Mouse (Mus musculus) neural tube, embryonic 13.5 days (tissue): ENCODE data around the gene Capn7. TPM values are rescaled to one million over a fixed set of nuclear protein-coding genes. Genes with fewer than 3 reads are reported as not detected.
A peak's percentile ranks its signal among the peaks of the same experiment; 100 is the strongest.

ENCODE experiments used
- ATAC-seq: fragments of 200-750 bp; cut with Nextera tagmentation; 2 replicates; pipeline ENCODE4 v1.8.0; 2017; ENCODE audit warnings: low read depth, mild to moderate bottlenecking, moderate TSS enrichment, moderate library complexity
- H3K27ac ChIP-seq: fragments of 300-500 bp; sonication (generic); replicated peaks from 2 replicates; pipeline ENCODE4 v1.5.1; 2015; ENCODE audit warnings: moderate library complexity, mild to moderate bottlenecking, inconsistent platforms
- H3K27me3 ChIP-seq: fragments of 300-500 bp; sonication (generic); 2 replicates; pipeline ENCODE4 v1.6.1; 2015; ENCODE audit warnings: mild to moderate bottlenecking, inconsistent platforms
- H3K36me3 ChIP-seq: fragments of 300-500 bp; sonication (generic); 2 replicates; pipeline ENCODE4 v1.6.1; 2015; ENCODE audit warnings: mild to moderate bottlenecking, inconsistent platforms
- H3K4me1 ChIP-seq: fragments of 300-500 bp; sonication (generic); replicated peaks from 2 replicates; pipeline ENCODE4 v1.6.1; 2015; ENCODE audit warnings: inconsistent platforms
- H3K4me2 ChIP-seq: fragments of 300-500 bp; sonication (generic); 2 replicates; pipeline ENCODE4 v1.6.1; 2015; ENCODE audit warnings: inconsistent platforms, mild to moderate bottlenecking, moderate library complexity
- H3K4me3 ChIP-seq: fragments of 300-500 bp; sonication (generic); 2 replicates; pipeline ENCODE4 v1.5.1; 2015; ENCODE audit warnings: mild to moderate bottlenecking, inconsistent platforms
- H3K9ac ChIP-seq: fragments of 300-500 bp; sonication (generic); 2 replicates; pipeline ENCODE4 v1.6.1; 2015; ENCODE audit warnings: moderate library complexity, mild to moderate bottlenecking, inconsistent platforms
- H3K9me3 ChIP-seq: fragments of 300-500 bp; sonication (generic); 2 replicates; pipeline ENCODE4 v1.6.1; 2016; ENCODE audit warnings: inconsistent platforms
- WGBS: fragments of 180-500 bp; shearing (Covaris S2); methylation state at CpG from one replicate; pipeline ENCODE4 v1.1.7; 2015; 5-methylcytosine and 5-hydroxymethylcytosine counted together
- polyA plus RNA-seq: library from polyadenylated mRNA; unstranded; fragments of >200 nt; fragmentation: Nextera tagmentation; extraction: Ambion mirVana; gene quantifications from 2 replicates; pipeline ENCODE4 v1.2.1, GENCODE M21; 2015

Gene Capn7
- 74.1 and 77.6 TPM in 2 replicates for polyA plus RNA-seq

DNA sequence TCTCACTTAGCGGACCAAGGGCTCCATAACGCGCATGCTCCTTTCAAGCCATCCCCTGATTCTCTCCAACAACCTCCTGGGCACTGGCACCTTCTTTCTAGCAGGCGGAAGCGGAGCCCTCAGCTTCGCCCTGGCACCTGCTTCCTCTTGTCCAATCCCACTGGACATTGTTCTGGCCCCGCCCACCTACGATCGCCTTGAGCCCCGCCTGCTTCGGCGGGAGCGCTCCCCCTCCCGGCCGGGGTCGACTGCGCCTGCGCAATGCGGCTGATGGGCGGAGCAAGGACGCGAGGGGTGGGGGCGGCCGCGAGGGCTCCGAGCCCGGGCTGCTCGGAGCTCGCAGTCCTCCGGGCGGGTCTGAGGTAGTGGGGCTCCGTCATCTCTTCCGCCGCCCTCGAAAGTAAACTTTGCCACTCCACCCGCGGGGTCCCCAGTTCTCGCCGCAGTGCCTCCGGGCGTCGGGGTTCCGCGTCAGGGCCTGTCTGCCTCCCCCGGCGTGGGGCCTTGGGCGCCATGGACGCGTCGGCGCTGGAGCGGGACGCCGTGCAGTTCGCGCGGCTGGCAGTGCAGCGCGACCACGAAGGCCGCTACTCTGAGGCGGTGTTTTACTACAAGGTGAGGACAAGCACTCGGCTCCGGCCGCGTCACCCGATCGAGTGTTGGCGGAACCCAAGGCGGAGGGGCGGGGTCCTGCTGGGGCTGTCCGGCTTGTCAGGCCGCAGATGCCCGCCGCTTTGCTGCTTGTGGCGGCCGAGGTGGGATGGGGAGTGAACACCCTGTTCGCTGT is at the start of gene Capn7:
Gene Capn7, plus strand, starts transcription at position 270 of the 787 bp plus-strand sequence.
- H3K4me3 ChIP-seq: peak within 1 kb of the TSS; percentile 82
- H3K4me2 ChIP-seq: peak within 1 kb of the TSS; percentile 78
- H3K36me3 ChIP-seq: peaks cover 14% of the 10 kb centered on the region
- H3K9ac ChIP-seq: peak within 1 kb of the TSS; percentile 86
- H3K4me1 ChIP-seq: peaks cover 26% of the 10 kb centered on the region
- ATAC-seq: peak; percentile 99
- no peaks in the 10 kb centered on the region for H3K9me3 ChIP-seq
- H3K27ac ChIP-seq: peak within 1 kb of the TSS; percentile 92
- 1% methylated on average over 78 of the region's 78 CpGs for WGBS
- no peaks in the 10 kb centered on the region for H3K27me3 ChIP-seq

- Histone ChIP-seq H3K36me3 (no peaks in the 10 kb centered on the region), H3K27me3 (no peaks in the 10 kb centered on the region), H3K4me3 (no peak overlapping the region), H3K4me1 (no peaks in the 10 kb centered on the region), H3K4me2 (no peak overlapping the region), H3K9ac (no peak overlapping the region), H3K27ac (no peak overlapping the region), H3K9me3 (no peaks in the 10 kb centered on the region)
- ATAC-seq: no peak
- 57% methylated on average over 3 of the region's 3 CpGs for WGBS
Observed at GRCm38 (mm10) chr14:31313192-31313591, 23.2 kb upstream of the Capn7 start.

DNA sequence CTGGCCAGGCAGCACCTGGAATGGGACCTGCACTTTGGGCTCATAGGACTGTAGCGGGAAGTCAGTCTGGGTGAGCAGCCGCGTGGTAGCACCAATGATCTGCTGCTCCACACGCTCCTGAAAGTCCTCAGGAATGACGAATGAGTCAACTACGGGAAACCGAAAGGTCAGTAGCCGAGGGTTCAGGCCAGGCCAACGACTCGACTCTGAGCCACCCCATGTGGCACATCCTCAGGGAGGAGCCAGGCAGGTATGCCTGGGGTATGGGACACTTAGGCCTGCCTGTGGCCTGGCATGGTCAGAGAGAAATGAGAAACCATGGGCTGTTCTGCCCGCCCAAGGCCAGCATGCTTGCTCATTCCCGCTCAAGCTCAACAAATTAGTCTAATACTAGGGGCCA is 19.8 kb upstream of the Capn7 start:
- 83% methylated on average over 12 of the region's 12 CpGs for WGBS

DNA sequence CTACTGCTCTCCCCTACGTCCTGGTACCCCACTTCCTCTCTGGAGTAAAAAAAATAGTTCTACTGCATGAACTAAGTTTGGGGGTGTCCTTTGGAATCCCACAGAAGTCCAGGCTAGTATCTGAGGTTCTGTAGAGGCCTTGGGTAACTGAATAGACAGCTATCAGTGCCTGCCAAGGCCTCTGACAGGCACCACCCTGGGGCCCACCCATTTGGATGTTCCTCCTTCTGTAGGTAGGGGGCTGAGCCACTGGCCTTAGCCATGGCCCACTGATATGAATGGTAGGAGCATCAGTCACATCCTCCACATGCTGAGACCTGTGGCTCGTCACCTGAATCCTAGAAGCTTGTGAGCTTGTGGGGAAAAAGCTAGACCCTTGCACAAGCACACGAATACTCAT is 18.7 kb upstream of the Capn7 start:
- ATAC-seq: no peak
- WGBS: 83% methylated on average over 3 of the region's 3 CpGs
- H3K9ac ChIP-seq: no peak overlapping the region
- H3K27me3 ChIP-seq: no peaks in the 10 kb centered on the region
- no peak overlapping the region for H3K27ac ChIP-seq
- no peaks in the 10 kb centered on the region for H3K9me3 ChIP-seq
- no peaks in the 10 kb centered on the region for H3K4me1 ChIP-seq
- no peak overlapping the region for H3K4me3 ChIP-seq
- H3K36me3 ChIP-seq: no peaks in the 10 kb centered on the region
- no peak overlapping the region for H3K4me2 ChIP-seq

More for the DNA sequence above, 19.8 kb upstream of the Capn7 start:
- H3K4me1 ChIP-seq: no peaks in the 10 kb centered on the region
- no peaks in the 10 kb centered on the region for H3K9me3 ChIP-seq
- H3K9ac ChIP-seq: no peak overlapping the region
- ATAC-seq: no peak
- H3K4me2 ChIP-seq: no peak overlapping the region
- no peaks in the 10 kb centered on the region for H3K27me3 ChIP-seq
- H3K4me3 ChIP-seq: no peak overlapping the region
- H3K27ac ChIP-seq: no peak overlapping the region
- no peaks in the 10 kb centered on the region for H3K36me3 ChIP-seq

DNA sequence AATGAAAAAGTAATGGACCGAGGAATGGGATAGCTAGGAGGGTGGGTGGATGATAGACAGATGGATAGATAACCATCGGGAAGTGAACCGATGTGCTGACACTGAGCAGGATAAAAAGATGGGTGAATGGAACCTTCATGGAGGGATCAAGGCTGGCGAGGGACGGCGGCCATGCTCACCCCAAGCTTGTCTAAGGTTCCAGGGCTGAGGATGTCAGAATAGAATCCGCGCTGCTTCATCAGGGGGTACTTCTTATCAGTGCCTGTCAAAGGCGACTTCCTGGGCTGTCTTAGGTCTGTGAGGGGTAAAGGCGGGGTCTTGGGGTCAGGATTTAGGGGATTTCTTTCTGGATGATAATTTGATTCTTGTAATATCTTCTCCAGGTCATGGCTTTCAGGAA is 16.9 kb upstream of the Capn7 start:
- Histone ChIP-seq H3K9me3 (no peaks in the 10 kb centered on the region), H3K27ac (no peak overlapping the region), H3K27me3 (no peaks in the 10 kb centered on the region), H3K4me3 (no peak overlapping the region), H3K36me3 (no peaks in the 10 kb centered on the region), H3K4me2 (no peak overlapping the region), H3K9ac (no peak overlapping the region), H3K4me1 (0 out of 2 replicates have a peak, but pooled peaks cover 9% of the 10 kb centered on the region)
- WGBS: 87% methylated on average over 10 of the region's 10 CpGs
- no peak for ATAC-seq

DNA sequence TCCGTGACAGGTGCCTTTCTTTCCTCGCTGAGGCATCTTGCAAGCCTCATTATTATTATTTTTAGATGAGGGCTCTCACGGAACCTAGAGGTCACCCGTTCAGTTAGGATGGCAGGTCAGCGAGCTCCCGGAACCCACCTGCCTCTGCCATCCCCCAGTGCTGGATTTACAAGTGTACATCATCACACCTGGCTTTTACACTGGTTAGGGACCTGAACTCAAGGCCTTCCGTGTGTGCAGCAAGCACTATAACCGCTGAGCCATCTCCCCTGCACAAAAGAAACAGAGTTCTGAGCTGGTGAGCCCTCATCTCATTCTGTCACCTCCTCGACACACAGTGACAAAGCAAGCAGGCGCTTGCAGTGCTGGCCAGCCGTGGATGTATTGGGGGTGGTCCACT is 15.3 kb upstream of the Capn7 start:
- ATAC-seq: no peak
- Histone ChIP-seq H3K4me3 (no peak overlapping the region), H3K27ac (no peak overlapping the region), H3K36me3 (no peaks in the 10 kb centered on the region), H3K4me1 (0 out of 2 replicates have a peak, but pooled peaks cover 9% of the 10 kb centered on the region), H3K4me2 (no peak overlapping the region), H3K9ac (no peak overlapping the region), H3K9me3 (no peaks in the 10 kb centered on the region), H3K27me3 (no peaks in the 10 kb centered on the region)
- WGBS: 87% methylated on average over 11 of the region's 11 CpGs

DNA sequence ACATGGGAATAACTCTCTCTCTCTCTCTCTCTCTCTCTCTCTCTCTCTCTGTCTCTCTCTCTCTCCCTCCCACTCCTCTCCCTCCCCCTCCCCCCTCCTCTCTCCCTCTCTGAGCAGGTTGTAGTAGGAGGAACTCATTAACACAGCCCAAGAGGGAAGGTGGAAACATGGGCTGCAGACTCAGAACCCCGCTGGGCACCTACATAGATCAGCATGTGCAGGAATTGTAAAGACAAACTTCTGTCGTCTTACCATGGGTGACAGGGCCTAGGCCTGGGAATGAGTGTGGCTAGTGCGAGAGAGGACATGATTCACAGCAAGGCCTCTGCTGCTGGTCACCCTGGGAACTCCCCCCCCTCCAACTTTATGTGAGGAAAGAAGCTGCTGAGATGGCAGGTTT is 14.2 kb upstream of the Capn7 start:
- Histone ChIP-seq H3K9ac (no peak overlapping the region), H3K4me3 (no peak overlapping the region), H3K4me2 (no peak overlapping the region), H3K27me3 (no peaks in the 10 kb centered on the region), H3K9me3 (no peaks in the 10 kb centered on the region), H3K36me3 (no peaks in the 10 kb centered on the region), H3K27ac (no peak overlapping the region), H3K4me1 (0 out of 2 replicates have a peak, but pooled peaks cover 9% of the 10 kb centered on the region)
- WGBS: 87% methylated on average over 3 of the region's 3 CpGs
- ATAC-seq: no peak

DNA sequence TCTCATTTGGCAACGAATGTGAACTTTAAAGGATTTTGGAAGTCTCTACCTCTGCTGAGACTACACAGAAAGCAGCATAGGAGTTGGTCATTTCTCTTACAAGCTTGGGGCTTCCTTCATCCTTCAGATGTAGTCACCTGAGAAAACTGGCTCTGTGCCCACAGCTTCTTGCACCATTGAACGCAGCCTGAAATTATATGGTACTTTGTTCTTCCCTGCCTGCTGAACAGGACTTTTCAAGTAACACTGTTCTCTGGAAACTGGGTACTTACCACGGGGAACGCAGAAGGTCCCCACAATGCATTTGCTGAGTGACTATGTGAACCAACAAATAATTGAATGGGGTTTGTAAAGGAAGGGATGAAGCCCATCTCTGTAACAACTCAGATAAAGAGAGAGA is 13.2 kb upstream of the Capn7 start:
- no peak overlapping the region for H3K9ac ChIP-seq

GRCm38 (mm10) chr14:31323849-31324792 is 12.3 kb upstream of the Capn7 start, which contains the start of gene Dnah1:
Gene Dnah1, minus strand, starts transcription at chr14:31323896.
- 0 out of 2 replicates have a peak, but pooled peaks cover 9% of the 10 kb centered on the region for H3K4me1 ChIP-seq
- H3K27ac ChIP-seq: no peak within 1 kb of the TSS
- H3K36me3 ChIP-seq: no peaks in the 10 kb centered on the region
- WGBS: 34% methylated on average over 28 of the region's 28 CpGs
- H3K9ac ChIP-seq: peak within 1 kb of the TSS; percentile 55
- ATAC-seq: no peak
- H3K4me2 ChIP-seq: peak within 1 kb of the TSS; percentile 51
- H3K4me3 ChIP-seq: peak within 1 kb of the TSS; percentile 31
- no peaks in the 10 kb centered on the region for H3K27me3 ChIP-seq
- H3K9me3 ChIP-seq: no peaks in the 10 kb centered on the region

More for the DNA sequence above, 13.2 kb upstream of the Capn7 start:
- Histone ChIP-seq H3K4me3 (no peak overlapping the region), H3K27ac (no peak overlapping the region), H3K27me3 (no peaks in the 10 kb centered on the region), H3K4me1 (0 out of 2 replicates have a peak, but pooled peaks cover 9% of the 10 kb centered on the region), H3K36me3 (no peaks in the 10 kb centered on the region), H3K9me3 (no peaks in the 10 kb centered on the region), H3K4me2 (peak overlapping the region; percentile 51)
- ATAC-seq: no peak
- WGBS: 86% methylated on average over 4 of the region's 4 CpGs

GRCm38 (mm10) chr14:31324851-31325250 is 11.6 kb upstream of the Capn7 start:
- Histone ChIP-seq H3K4me1 (0 out of 2 replicates have a peak, but pooled peaks cover 9% of the 10 kb centered on the region), H3K4me2 (no peak overlapping the region)
- WGBS: 67% methylated on average over 10 of the region's 10 CpGs

DNA sequence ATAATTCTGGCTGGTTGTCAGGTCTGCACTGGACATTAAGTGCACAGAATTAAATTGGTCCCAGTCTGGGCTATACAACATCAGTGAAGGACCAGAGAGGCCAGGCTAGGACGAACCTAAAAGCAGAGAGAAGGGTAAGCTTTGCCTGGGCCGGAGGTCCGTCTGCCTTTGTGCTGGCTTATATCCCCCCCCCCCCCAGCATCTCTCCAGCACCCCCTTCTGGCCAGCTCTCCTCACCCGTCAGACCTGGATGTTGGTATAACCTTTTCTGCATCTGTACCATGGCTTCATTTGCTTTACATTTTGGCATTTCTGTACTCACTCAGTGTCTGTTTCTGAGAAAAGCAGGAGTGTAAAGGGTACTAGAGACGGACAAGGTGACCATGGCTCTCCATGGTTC is 10.9 kb upstream of the Capn7 start:
- no peak overlapping the region for H3K4me2 ChIP-seq
- no peak for ATAC-seq
- H3K36me3 ChIP-seq: no peaks in the 10 kb centered on the region
- no peak overlapping the region for H3K9ac ChIP-seq
- H3K27ac ChIP-seq: no peak overlapping the region
- 57% methylated on average over 5 of the region's 5 CpGs for WGBS
- H3K4me1 ChIP-seq: 0 out of 2 replicates have a peak, but pooled peaks cover 9% of the 10 kb centered on the region
- H3K4me3 ChIP-seq: no peak overlapping the region
- H3K9me3 ChIP-seq: no peaks in the 10 kb centered on the region
- H3K27me3 ChIP-seq: no peaks in the 10 kb centered on the region

More at GRCm38 (mm10) chr14:31324851-31325250, 11.6 kb upstream of the Capn7 start:
- Histone ChIP-seq H3K9ac (no peak overlapping the region), H3K4me3 (no peak overlapping the region), H3K27me3 (no peaks in the 10 kb centered on the region), H3K27ac (no peak overlapping the region), H3K9me3 (no peaks in the 10 kb centered on the region), H3K36me3 (no peaks in the 10 kb centered on the region)
- no peak for ATAC-seq

GRCm38 (mm10) chr14:31326770-31327169 is 9.7 kb upstream of the Capn7 start:
- 79% methylated on average over 7 of the region's 7 CpGs for WGBS

More at GRCm38 (mm10) chr14:31326770-31327169, 9.7 kb upstream of the Capn7 start:
- Histone ChIP-seq H3K4me3 (no peak overlapping the region), H3K9me3 (no peaks in the 10 kb centered on the region), H3K27me3 (no peaks in the 10 kb centered on the region), H3K9ac (no peak overlapping the region), H3K27ac (no peak overlapping the region), H3K4me1 (0 out of 2 replicates have a peak, but pooled peaks cover 9% of the 10 kb centered on the region), H3K36me3 (no peaks in the 10 kb centered on the region), H3K4me2 (no peak overlapping the region)
- ATAC-seq: no peak
